In the genomic region with DNA sequence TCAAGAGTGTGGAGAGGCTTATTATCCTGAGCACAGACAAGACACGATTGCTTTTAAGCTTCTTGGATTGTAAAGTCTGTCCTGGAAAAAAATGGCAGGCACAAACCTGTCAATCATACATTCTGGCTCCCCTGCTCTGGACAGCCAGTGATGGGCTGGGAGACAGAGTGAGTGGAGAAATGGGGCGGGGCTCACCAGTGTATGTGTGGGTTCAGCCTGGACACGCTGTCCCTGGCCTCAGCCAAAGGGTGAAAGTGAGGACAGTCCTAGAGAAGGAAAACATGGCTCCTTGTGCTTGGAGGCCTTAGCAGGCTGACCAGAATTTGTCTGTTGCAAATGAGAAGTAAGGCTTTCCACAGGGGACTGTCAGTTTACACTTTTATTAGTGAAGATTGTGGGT, we compare ENCODE assay signal across 14 mouse cellular contexts.
"Had no signal": no experiment of that assay in that cellular context is flagged by ENCODE, and none has a peak within 500 bp of the region (broad histone marks: within the 10 kb centered on the region; RNA-seq: fewer than 3 reads in every experiment).

No protein-coding gene starts in this region.

- H3K27ac ChIP-seq: kidney, postnatal 0 days; limb, embryonic 15.5 days; liver, embryonic 12.5 days; midbrain, embryonic 13.5 days had no signal

- H3K4me1 ChIP-seq: liver, embryonic 12.5 days; midbrain, embryonic 13.5 days had no signal

- H3K4me2 ChIP-seq: limb, embryonic 15.5 days; liver, embryonic 12.5 days; midbrain, embryonic 13.5 days had no signal

- H3K36me3 ChIP-seq: limb, embryonic 15.5 days had no signal

- H3K27me3 ChIP-seq: limb, embryonic 15.5 days; liver, embryonic 12.5 days; megakaryocyte, embryonic 14.5 days; midbrain, embryonic 13.5 days had no signal

- ATAC-seq: inflammation-experienced regulatory T-cells, adult 6 months; intestine, postnatal 0 days; liver, embryonic 12.5 days; midbrain, embryonic 13.5 days had no signal

- DNase-seq: kidney, adult 8-10 months; kidney, postnatal 36 days; layer of hippocampus, adult 9-11 months; layer of hippocampus, postnatal 36 days; left cerebral cortex, postnatal 4 days; right cerebral cortex, postnatal 25 days; thymus, postnatal 36 days had no signal

- H3K9ac ChIP-seq: limb, embryonic 15.5 days; liver, embryonic 12.5 days; midbrain, embryonic 13.5 days had no signal

- H3K4me3 ChIP-seq: limb, embryonic 15.5 days; liver, embryonic 12.5 days; megakaryocyte, embryonic 14.5 days; midbrain, embryonic 13.5 days had no signal

- H3K9me3 ChIP-seq: limb, embryonic 15.5 days; liver, embryonic 12.5 days; megakaryocyte, embryonic 14.5 days; midbrain, embryonic 13.5 days had no signal
